Mouse (Mus musculus): ENCODE data around the gene BC004004.
"Not testable (repeated sequence)": the region's sequence is repeated elsewhere in the genome, so short reads cannot be mapped to it uniquely, and the experiment has no call there.

BC004004 gene

GRCm38 (mm10) chr17:29268682-29269348 lies at the start of gene BC004004:
Gene BC004004 (plus strand): TSS chr17:29268788.
- peak; percentile 92 to 93 for DNase-seq (ENCODE audit: low spot score in 2 of 2)

- DNase-seq (ENCODE audit: low spot score in 2 of 2): no peak
Measured at GRCm38 (mm10) chr17:29220631-29221030, 48.0 kb upstream of the BC004004 start.

GRCm38 (mm10) chr17:29231109-29231508 lies 37.5 kb upstream of the BC004004 start:
- no peak for DNase-seq (ENCODE audit: low spot score in 2 of 2)

- no peak for DNase-seq (ENCODE audit: low spot score in 2 of 2)
Measured at GRCm38 (mm10) chr17:29236111-29236510, 32.5 kb upstream of the BC004004 start.

GRCm38 (mm10) chr17:29237267-29237771 lies 31.3 kb upstream of the BC004004 start:
- DNase-seq (ENCODE audit: low spot score in 2 of 2): no peak

- DNase-seq (ENCODE audit: low spot score in 2 of 2): no peak
Measured at GRCm38 (mm10) chr17:29237772-29238420, 30.7 kb upstream of the BC004004 start, which contains the start of gene Cpne5. Gene Cpne5 (minus strand): TSS chr17:29238167.

- DNase-seq (ENCODE audit: low spot score in 2 of 2): no peak
Measured at GRCm38 (mm10) chr17:29238421-29238945, 30.1 kb upstream of the BC004004 start.

- DNase-seq (ENCODE audit: low spot score in 2 of 2): no peak
Measured at GRCm38 (mm10) chr17:29244912-29245311, 23.7 kb upstream of the BC004004 start.

- no peak for DNase-seq (ENCODE audit: low spot score in 2 of 2)
Measured at GRCm38 (mm10) chr17:29245725-29246124, 22.9 kb upstream of the BC004004 start.

- no peak for DNase-seq (ENCODE audit: low spot score in 2 of 2)
Measured at GRCm38 (mm10) chr17:29246602-29247001, 22.0 kb upstream of the BC004004 start.

GRCm38 (mm10) chr17:29247881-29248280 lies 20.7 kb upstream of the BC004004 start:
- no peak for DNase-seq (ENCODE audit: low spot score in 2 of 2)

- DNase-seq (ENCODE audit: low spot score in 2 of 2): no peak
Measured at GRCm38 (mm10) chr17:29249512-29249911, 19.1 kb upstream of the BC004004 start.

GRCm38 (mm10) chr17:29251006-29251405 lies 17.6 kb upstream of the BC004004 start:
- DNase-seq (ENCODE audit: low spot score in 2 of 2): not testable (repeated sequence)

- DNase-seq (ENCODE audit: low spot score in 2 of 2): no peak
Measured at GRCm38 (mm10) chr17:29251608-29252390, 16.8 kb upstream of the BC004004 start.

- no peak for DNase-seq (ENCODE audit: low spot score in 2 of 2)
Measured at GRCm38 (mm10) chr17:29253236-29253635, 15.4 kb upstream of the BC004004 start.

- no peak for DNase-seq (ENCODE audit: low spot score in 2 of 2)
Measured at GRCm38 (mm10) chr17:29253684-29254083, 14.9 kb upstream of the BC004004 start.

- not testable (repeated sequence) for DNase-seq (ENCODE audit: low spot score in 2 of 2)
Measured at GRCm38 (mm10) chr17:29254784-29255183, 13.8 kb upstream of the BC004004 start.

GRCm38 (mm10) chr17:29256507-29256906 lies 12.1 kb upstream of the BC004004 start:
- DNase-seq (ENCODE audit: low spot score in 2 of 2): no peak

GRCm38 (mm10) chr17:29257001-29257511 lies 11.5 kb upstream of the BC004004 start:
- DNase-seq (ENCODE audit: low spot score in 2 of 2): no peak

- DNase-seq (ENCODE audit: low spot score in 2 of 2): no peak
Measured at GRCm38 (mm10) chr17:29258025-29258558, 10.5 kb upstream of the BC004004 start.

- no peak for DNase-seq (ENCODE audit: low spot score in 2 of 2)
Measured at GRCm38 (mm10) chr17:29258921-29259320, 9.7 kb upstream of the BC004004 start.

All from frontal cortex, postnatal 25 days (tissue).